Mouse (Mus musculus): ENCODE data around the gene Dnah17.

GRCm38 (mm10) chr11:118021806-118022205 lies 108.6 kb downstream of the Dnah17 start:
- TF ChIP-seq POLR2A (IDR thresholded peaks at IDR 0.05; ENCODE audit: extremely low read depth, insufficient read depth, low read length) = no peak
- peak; percentile 98 for TF ChIP-seq CTCF (IDR thresholded peaks at IDR 0.05; ENCODE audit: low read depth, low read length)
